Mouse (Mus musculus) embryonic facial prominence, embryonic 11.5 days (tissue): ENCODE data around the gene Lkaaear1. TPM values are rescaled to one million over a fixed set of nuclear protein-coding genes. Genes with fewer than 3 reads are reported as not detected.

Source experiments
- polyA plus RNA-seq: library from polyadenylated mRNA; unstranded; fragments of >200 nt; fragmentation: Nextera tagmentation; extraction: Ambion mirVana; gene quantifications from 2 replicates; pipeline ENCODE4 v1.2.1, GENCODE M21; 2014

Gene Lkaaear1
- polyA plus RNA-seq, 1 experiment from 2014 or later, result not detected

Other genes starting within 250 kb of the Lkaaear1 start
- gene Zbtb46, start 239.0 kb downstream of the Lkaaear1 start, polyA plus RNA-seq, result 7.4 and 9.0 TPM in 2 replicates
- gene Abhd16b, start 205.2 kb downstream of the Lkaaear1 start, polyA plus RNA-seq, result 0.11 and 0.15 TPM in 2 replicates
- gene Tpd52l2, start 201.3 kb downstream of the Lkaaear1 start, polyA plus RNA-seq, result 166 and 169 TPM in 2 replicates
- gene Dnajc5, start 178.0 kb downstream of the Lkaaear1 start, polyA plus RNA-seq, result 77.0 and 79.1 TPM in 2 replicates
- 33.5 and 38.6 TPM in 2 replicates for gene Uckl1, start 113.5 kb downstream of the Lkaaear1 start, polyA plus RNA-seq
- 79.0 and 80.3 TPM in 2 replicates for gene Prpf6, start 106.6 kb downstream of the Lkaaear1 start, polyA plus RNA-seq
- gene Zfp512b, start 105.6 kb downstream of the Lkaaear1 start, polyA plus RNA-seq, result 24.4 and 31.3 TPM in 2 replicates
- 22.7 and 30.3 TPM in 2 replicates for gene Samd10, start 99.2 kb downstream of the Lkaaear1 start, polyA plus RNA-seq
- gene Gm29797, start 41.4 kb downstream of the Lkaaear1 start, polyA plus RNA-seq, result 0.29 and 0.39 TPM in 2 replicates
- 15.9 and 20.4 TPM in 2 replicates for gene Sox18, start 26.8 kb downstream of the Lkaaear1 start, polyA plus RNA-seq
- gene Tcea2, start 18.1 kb downstream of the Lkaaear1 start, polyA plus RNA-seq, result 21.8 and 22.5 TPM in 2 replicates
- gene Rgs19, start 4.5 kb downstream of the Lkaaear1 start, polyA plus RNA-seq, result 74.3 and 83.0 TPM in 2 replicates
- 4.6 and 6.1 TPM in 2 replicates for gene Oprl1, start 16.6 kb upstream of the Lkaaear1 start, polyA plus RNA-seq
- gene Myt1, start 64.9 kb upstream of the Lkaaear1 start, polyA plus RNA-seq, result 5.8 and 6.4 TPM in 2 replicates
- gene Pcmtd2, start 139.4 kb upstream of the Lkaaear1 start, polyA plus RNA-seq, result 40.5 and 46.1 TPM in 2 replicates
- gene Polr3k, start 165.9 kb upstream of the Lkaaear1 start, polyA plus RNA-seq, result 100 and 101 TPM in 2 replicates